Mouse (Mus musculus): ENCODE measurements around the gene Lhfpl2. TPM values are rescaled to one million over a fixed set of nuclear protein-coding genes. Genes with fewer than 3 reads are reported as not detected.

Lhfpl2 gene
- polyA plus RNA-seq (2017; shearing (Covaris generic)), result 0.12 TPM

DNA sequence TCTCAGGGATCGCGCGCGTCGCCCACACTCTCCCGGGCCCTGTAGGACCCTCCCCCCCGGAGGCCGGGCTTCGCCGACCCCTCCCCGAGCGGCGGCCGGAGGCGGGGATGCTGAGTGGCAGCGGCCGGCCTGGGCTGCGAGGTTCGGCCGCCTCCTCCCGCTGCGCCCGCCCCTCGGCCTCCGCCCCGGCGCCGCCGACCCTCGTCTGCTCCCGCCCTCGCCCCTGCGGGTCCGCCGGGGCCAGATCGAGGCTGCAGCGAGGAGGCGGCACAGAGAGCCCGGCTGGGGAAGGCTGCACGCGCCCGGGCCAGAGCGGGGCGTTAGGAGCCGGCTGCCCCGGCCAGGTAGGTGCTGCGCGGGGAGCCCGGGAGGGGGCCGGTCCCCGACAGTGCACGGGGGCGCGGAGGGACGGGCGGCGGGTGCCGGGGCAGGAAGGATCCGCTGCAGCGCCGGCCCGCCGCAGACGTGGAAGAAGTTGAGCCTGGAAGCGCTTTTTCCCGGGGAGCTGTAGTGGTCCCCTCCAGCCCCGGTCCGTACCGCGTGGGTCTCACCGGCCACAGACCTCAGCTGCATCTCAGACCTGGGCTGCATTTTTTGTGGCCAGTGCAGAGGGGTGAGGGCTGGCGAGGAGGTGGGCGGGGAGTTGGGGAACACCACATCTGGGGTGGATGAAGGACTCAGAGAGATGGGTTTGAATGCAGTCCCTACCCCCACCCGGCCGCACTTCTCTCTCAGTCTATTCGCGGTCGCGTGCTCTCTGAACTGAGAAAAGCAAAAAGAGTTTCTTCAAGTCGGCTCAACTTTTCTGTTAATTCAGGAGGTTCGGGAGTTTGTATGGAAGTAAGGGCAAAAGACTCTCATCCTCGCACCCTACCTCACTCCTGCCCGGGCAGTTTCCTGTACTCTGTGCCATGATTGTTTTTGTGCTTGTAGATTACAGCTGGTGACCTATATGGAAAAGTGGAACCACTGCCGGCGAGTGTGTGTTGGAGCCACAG, at the start of gene Lhfpl2:
Lhfpl2 (plus strand) TSS at position 234 of the 998 bp plus-strand sequence.

Other genes with a start within 250 kb of the Lhfpl2 start
- 4.7 TPM for gene Scamp1, start 228.1 kb downstream of the Lhfpl2 start, polyA plus RNA-seq (2017; shearing (Covaris generic))